Mouse (Mus musculus): ENCODE data around the gene Kdm8. TPM values are rescaled to one million over a fixed set of nuclear protein-coding genes. Genes with fewer than 3 reads are reported as not detected.

Gene Kdm8
- polyA plus RNA-seq, 1 experiment from 2014 or later: 9.0 TPM

DNA sequence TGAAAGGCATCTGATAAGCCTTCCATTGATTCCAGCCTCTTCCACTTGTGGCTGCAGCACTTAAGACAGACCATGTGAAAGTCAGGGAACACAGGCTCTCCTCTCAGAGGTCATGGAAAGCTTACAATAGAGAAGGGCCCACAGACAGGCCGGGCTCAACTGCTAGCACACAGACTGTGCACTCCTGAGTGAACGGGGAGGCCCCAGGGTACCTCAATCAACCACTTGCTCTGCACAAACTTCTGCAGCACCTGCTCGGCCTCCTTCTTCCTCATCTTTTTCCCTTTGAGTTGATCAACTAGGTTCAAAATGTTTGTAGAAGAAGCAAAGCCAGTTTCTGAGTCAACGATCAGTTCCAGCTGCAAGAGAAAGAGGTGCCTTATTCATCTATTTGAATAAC, 26.4 kb downstream of the Kdm8 start:
- no peak overlapping the region for H3K4me3 ChIP-seq (replicated peaks)
- no peaks in the 10 kb centered on the region for H3K27me3 ChIP-seq (replicated peaks)
- no peak for ATAC-seq
- peaks cover 13% of the 10 kb centered on the region for H3K4me1 ChIP-seq (replicated peaks)
- 93% methylated on average over 4 of the region's 4 CpGs for WGBS
- H3K27ac ChIP-seq: no peak overlapping the region
- H3K4me2 ChIP-seq (replicated peaks): no peak overlapping the region
- no peaks in the 10 kb centered on the region for H3K9me3 ChIP-seq
- H3K9ac ChIP-seq: no peak overlapping the region
- peaks cover 18% of the 10 kb centered on the region for H3K36me3 ChIP-seq

DNA sequence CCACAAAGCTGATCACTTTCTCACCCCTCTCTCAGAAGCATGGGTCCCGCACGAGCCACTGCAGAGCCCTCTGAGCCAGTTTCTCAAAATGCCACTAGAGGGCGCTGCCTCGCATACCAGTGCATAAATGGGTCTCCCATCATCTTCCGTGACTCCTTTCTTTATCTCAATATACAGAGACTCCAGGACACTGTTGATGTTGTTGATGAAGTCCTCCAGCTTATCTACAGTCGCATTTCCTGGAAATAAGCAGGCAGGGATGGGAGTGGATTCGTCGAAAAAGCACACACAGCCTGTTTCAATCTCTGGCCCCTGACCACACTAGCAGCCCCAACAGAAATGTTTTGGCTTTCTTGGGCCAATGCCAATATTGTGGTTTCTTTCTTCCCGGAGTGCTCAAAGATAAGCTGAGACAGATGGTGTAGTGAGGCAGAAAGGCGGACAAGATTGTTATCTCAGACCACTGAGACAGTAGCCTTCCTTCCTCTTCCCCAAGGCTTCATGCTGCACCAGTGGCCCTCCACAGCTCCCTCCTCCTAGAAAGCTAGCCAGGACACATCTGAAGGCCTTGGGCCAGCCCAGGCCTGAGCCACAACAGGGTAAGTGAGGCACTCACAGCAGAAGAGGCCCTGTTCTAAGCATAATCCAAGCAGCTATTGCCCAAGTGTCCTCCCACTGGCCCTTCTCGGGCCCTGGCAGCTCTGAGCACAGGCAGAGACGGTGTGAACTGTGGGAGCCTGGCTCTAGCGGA, 27.7 kb downstream of the Kdm8 start:
- Histone ChIP-seq H3K4me3 (replicated peaks) (no peak overlapping the region), H3K27me3 (replicated peaks) (no peaks in the 10 kb centered on the region), H3K9me3 (no peaks in the 10 kb centered on the region), H3K4me2 (replicated peaks) (peak overlapping the region; percentile 18; the same call in 1 of the 2 replicates), H3K36me3 (peaks cover 9% of the 10 kb centered on the region), H3K4me1 (replicated peaks) (peaks cover 18% of the 10 kb centered on the region), H3K27ac (peak overlapping the region; percentile 86), H3K9ac (peak overlapping the region; percentile 26; the same call in 1 of the 2 replicates)
- 26% methylated on average over 13 of the region's 13 CpGs for WGBS
- ATAC-seq: peak; percentile 77

DNA sequence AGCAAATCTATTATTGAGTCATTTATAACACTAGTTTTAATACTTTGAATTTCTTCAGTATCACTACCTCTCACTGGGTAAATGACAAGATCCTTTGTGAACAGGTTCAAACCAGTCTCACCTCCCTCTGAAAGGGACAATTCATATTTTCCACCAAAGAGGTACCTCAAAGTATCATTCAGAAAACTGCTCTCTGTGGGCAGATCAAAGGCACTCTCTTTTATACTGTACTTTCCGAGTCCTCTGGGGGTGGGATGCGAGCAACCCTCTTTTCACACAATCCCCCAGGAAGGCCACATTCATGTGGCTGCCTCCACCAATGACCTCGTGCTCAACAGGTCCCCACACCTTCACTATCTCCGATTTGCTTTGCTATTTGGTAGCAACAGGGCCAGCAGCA, 30.1 kb downstream of the Kdm8 start:
- Histone ChIP-seq H3K36me3 (peaks cover 2% of the 10 kb centered on the region; the same call in 1 of the 2 replicates), H3K4me1 (replicated peaks) (peaks cover 18% of the 10 kb centered on the region), H3K9me3 (no peaks in the 10 kb centered on the region), H3K4me2 (replicated peaks) (no peak overlapping the region), H3K9ac (no peak overlapping the region), H3K27me3 (replicated peaks) (no peaks in the 10 kb centered on the region), H3K4me3 (replicated peaks) (no peak overlapping the region), H3K27ac (no peak overlapping the region)
- 79% methylated on average over 4 of the region's 4 CpGs for WGBS
- no peak for ATAC-seq

DNA sequence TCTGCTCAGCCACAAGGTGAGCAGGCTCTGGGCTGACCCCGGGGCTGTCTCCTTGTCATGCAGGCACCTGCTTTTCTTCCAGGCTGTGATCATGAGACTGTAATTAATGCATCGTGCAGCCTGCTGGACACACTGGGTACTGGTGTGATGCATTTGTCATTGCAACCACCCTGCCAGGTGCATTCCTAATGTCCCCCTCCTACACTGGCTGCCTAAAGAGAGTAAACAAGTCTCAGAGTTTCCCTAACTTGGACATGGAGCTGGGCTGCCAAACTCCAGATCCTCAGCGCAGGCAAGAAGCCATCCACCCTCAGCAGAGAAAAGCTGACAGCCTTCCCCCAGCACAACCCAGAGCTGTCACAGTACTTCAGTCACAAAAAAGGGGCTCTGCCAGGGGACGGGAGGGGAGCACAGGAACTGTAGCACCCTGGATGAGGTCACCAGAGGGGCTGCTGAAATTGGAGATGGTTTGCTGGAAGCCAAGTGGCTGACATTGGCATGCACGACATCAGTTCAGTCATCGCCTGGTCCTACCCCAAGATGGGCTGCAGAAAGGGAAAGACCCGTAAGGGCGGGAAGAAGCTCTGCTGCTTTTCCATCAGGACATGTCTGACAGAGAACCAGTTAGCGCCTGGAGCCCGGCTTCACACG, 31.2 kb downstream of the Kdm8 start:
- Histone ChIP-seq H3K4me1 (replicated peaks) (peaks cover 18% of the 10 kb centered on the region), H3K9ac (no peak overlapping the region), H3K4me3 (replicated peaks) (no peak overlapping the region), H3K27ac (peak overlapping the region; percentile 66), H3K4me2 (replicated peaks) (no peak overlapping the region), H3K9me3 (no peaks in the 10 kb centered on the region), H3K27me3 (replicated peaks) (no peaks in the 10 kb centered on the region), H3K36me3 (no peaks in the 10 kb centered on the region)
- WGBS: 60% methylated on average over 11 of the region's 11 CpGs
- ATAC-seq: 0 out of 2 replicates have a peak, but pooled peaks have one; percentile 5

DNA sequence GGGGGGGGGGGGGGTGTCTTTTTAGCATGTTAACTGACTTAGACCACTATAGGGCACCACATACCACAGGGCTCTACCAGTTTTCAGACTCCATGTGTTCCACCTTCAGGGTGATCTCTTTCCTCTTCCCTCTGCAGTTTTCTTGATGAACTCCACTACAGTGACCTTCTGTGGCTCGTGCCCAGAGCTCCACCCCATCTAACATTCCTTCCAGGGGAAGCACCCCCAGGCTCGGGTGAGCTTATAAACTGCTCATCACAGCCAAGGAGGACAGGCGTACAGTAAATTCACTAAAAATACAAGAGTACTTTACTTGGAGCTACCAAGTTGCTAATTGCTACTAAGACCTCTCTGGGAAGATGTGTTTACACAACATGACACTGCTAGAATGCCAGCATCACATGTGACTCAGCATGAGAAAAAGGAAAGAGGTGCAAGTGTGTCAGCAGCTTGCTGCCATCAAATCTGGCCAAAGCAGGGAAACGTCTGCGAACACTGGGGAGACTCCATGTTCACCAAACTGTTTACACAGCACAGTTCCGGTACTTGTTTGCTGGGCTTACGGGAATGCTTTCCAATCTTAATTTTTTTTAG, 34.0 kb downstream of the Kdm8 start:
- WGBS: 57% methylated on average over 7 of the region's 7 CpGs
- no peaks in the 10 kb centered on the region for H3K27me3 ChIP-seq (replicated peaks)
- no peaks in the 10 kb centered on the region for H3K9me3 ChIP-seq
- H3K36me3 ChIP-seq: peaks cover 5% of the 10 kb centered on the region; the same call in 1 of the 2 replicates
- no peak overlapping the region for H3K4me3 ChIP-seq (replicated peaks)
- no peak overlapping the region for H3K27ac ChIP-seq
- no peak overlapping the region for H3K4me2 ChIP-seq (replicated peaks)
- ATAC-seq: peak; percentile 23; the same call in 1 of the 2 replicates
- H3K9ac ChIP-seq: no peak overlapping the region
- H3K4me1 ChIP-seq (replicated peaks): peaks cover 7% of the 10 kb centered on the region

DNA sequence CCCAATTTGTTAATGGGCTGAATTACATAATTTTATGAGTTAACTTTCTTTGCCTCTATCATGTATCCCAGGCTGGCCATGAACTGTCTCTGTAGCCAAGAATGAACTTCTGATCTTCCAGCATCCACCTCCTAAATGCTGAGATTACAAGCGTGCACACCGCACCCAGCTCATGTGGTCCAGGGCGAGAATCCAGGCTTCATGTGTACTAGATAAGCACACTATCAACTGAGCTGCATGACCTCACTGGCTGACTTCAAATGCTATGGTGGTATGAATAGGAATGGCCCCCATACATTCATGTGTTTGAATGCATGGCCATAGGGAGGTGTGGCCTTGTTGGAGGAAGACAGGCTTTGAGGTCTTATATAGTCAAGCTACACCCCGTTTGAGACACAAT, 36.0 kb downstream of the Kdm8 start:
- H3K27me3 ChIP-seq (replicated peaks): no peaks in the 10 kb centered on the region
- no peak overlapping the region for H3K9ac ChIP-seq
- peaks cover 12% of the 10 kb centered on the region for H3K36me3 ChIP-seq
- H3K9me3 ChIP-seq: no peaks in the 10 kb centered on the region
- no peak for ATAC-seq
- peaks cover 7% of the 10 kb centered on the region for H3K4me1 ChIP-seq (replicated peaks)
- H3K4me2 ChIP-seq (replicated peaks): no peak overlapping the region
- no peak overlapping the region for H3K27ac ChIP-seq
- no peak overlapping the region for H3K4me3 ChIP-seq (replicated peaks)
- WGBS: 92% methylated on average over 4 of the region's 4 CpGs

DNA sequence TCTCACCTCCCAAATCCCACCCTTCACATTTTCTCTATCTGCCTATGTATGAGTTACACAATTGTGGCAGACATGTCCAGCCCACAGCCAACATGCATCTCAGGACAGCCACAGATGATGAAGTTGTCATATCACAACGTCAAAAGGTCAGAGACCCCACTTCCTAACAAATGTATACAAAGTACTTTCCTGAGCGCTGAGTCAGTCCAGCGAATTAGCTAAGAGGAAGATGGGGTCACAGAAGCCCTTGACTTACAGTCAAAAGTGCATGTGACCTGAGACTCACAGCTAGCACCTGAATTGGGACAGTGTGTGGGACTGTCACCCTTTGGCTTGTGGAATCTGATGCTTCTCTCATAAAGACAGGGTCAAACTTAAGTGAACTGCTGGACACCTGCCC, 37.9 kb downstream of the Kdm8 start:
- H3K9ac ChIP-seq: no peak overlapping the region
- ATAC-seq: no peak
- no peak overlapping the region for H3K4me3 ChIP-seq (replicated peaks)
- 58% methylated on average over 3 of the region's 3 CpGs for WGBS
- no peak overlapping the region for H3K27ac ChIP-seq
- H3K4me1 ChIP-seq (replicated peaks): peaks cover 2% of the 10 kb centered on the region; the same call in 1 of the 2 replicates
- H3K9me3 ChIP-seq: no peaks in the 10 kb centered on the region
- H3K4me2 ChIP-seq (replicated peaks): no peak overlapping the region
- peaks cover 12% of the 10 kb centered on the region for H3K36me3 ChIP-seq
- no peaks in the 10 kb centered on the region for H3K27me3 ChIP-seq (replicated peaks)

DNA sequence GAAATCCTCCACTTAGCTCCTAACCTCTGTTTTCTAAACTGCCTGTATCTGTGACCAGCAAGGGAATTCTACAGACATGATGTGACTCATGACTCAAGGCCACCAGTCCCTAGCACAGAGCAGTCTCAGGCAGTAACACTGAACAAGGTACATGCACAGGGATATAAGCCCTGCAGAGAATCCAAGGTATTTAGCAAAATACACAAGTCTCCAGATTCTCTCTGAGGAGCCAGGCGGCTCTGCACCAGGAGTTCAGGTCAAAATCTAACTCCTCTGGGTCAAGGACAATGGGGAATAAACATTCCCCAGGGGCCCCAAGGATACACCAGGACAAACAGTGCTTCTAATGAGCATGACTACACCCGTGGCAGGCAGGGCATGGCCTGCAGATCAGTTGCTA, 38.4 kb downstream of the Kdm8 start:
- no peak overlapping the region for H3K9ac ChIP-seq
- ATAC-seq: no peak
- 52% methylated on average over 2 of the region's 2 CpGs for WGBS

DNA sequence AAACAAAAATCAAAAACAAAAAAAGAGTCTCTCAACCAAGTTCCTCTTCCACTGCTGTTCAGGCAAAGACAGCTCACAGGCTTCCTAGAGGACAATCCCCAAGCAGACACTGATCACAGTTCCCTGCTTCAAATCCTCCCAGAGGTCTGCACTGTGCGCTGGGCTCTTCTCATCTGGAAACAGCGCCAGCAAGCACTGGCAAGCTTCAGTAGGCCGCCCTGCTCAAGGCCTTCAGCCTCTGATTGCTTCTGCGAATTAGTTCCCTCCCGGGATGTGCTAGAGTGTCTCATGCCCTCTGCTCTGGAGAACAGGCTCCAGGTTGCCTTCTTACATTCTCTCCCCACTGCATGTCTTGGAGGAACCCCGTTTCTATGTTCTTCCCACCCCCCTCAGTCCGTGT, 40.3 kb downstream of the Kdm8 start:
- no peak overlapping the region for H3K9ac ChIP-seq
- H3K27me3 ChIP-seq (replicated peaks): no peaks in the 10 kb centered on the region
- H3K36me3 ChIP-seq: peaks cover 12% of the 10 kb centered on the region
- H3K9me3 ChIP-seq: no peaks in the 10 kb centered on the region
- no peak for ATAC-seq
- H3K4me2 ChIP-seq (replicated peaks): no peak overlapping the region
- H3K27ac ChIP-seq: no peak overlapping the region
- H3K4me3 ChIP-seq (replicated peaks): no peak overlapping the region
- 90% methylated on average over 7 of the region's 7 CpGs for WGBS
- peaks cover 5% of the 10 kb centered on the region; the same call in 1 of the 2 replicates for H3K4me1 ChIP-seq (replicated peaks)

More for the DNA sequence above, 38.4 kb downstream of the Kdm8 start:
- Histone ChIP-seq H3K9me3 (no peaks in the 10 kb centered on the region), H3K4me3 (replicated peaks) (no peak overlapping the region), H3K27ac (no peak overlapping the region), H3K4me1 (replicated peaks) (peaks cover 2% of the 10 kb centered on the region; the same call in 1 of the 2 replicates), H3K4me2 (replicated peaks) (no peak overlapping the region), H3K27me3 (replicated peaks) (no peaks in the 10 kb centered on the region), H3K36me3 (peaks cover 12% of the 10 kb centered on the region)

DNA sequence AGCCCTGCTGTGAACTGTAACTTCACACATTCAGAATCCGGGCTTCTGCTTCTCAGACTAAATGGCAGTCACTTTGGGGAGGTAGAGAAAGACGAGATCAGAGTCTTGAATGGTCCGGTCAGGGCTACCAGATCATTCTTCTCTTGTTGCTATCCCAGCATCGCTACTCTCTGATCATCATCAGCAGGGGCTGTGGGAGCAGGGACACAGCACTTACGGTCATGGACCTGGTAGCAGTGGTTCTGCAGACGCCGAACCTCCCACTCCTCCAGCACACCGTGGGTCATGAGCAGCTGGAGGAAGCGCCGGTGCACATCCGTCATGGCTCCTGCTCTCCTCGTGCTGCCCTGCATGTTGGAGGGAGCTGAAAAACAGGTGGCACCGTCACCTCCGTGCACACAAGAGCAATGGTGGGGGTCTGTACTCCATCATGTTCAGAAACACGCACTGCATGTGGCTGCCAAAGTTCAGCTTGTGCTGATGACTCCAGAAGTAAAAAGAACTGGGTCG, 41.7 kb downstream of the Kdm8 start:
- Histone ChIP-seq H3K27me3 (replicated peaks) (no peaks in the 10 kb centered on the region), H3K9me3 (no peaks in the 10 kb centered on the region), H3K4me3 (replicated peaks) (no peak overlapping the region), H3K4me2 (replicated peaks) (no peak overlapping the region), H3K36me3 (peaks cover 12% of the 10 kb centered on the region), H3K27ac (no peak overlapping the region), H3K4me1 (replicated peaks) (peaks cover 12% of the 10 kb centered on the region), H3K9ac (no peak overlapping the region)
- no peak for ATAC-seq
- WGBS: 89% methylated on average over 16 of the region's 16 CpGs

DNA sequence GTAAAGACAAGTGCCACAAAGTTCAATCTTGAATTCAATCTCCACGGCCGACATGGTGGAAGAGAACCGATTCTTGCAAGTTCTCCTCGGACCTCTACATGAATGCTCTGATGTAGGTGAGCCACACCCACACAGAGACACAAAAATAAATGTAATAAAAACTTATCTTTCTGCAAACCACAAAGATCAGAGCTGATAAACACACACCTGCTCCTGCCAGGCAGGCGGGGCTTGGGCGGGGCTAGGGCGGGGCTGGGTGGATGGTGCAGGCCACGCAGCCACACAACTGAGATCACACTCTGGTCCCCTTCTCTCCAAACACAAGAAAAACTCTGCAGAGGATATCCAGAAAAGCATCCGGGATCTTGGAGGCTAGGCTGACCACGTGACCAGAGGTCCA, 42.6 kb downstream of the Kdm8 start:
- WGBS: 73% methylated on average over 10 of the region's 10 CpGs
- Histone ChIP-seq H3K27me3 (replicated peaks) (no peaks in the 10 kb centered on the region), H3K4me3 (replicated peaks) (no peak overlapping the region), H3K27ac (no peak overlapping the region), H3K36me3 (peaks cover 12% of the 10 kb centered on the region), H3K9me3 (no peaks in the 10 kb centered on the region), H3K4me2 (replicated peaks) (no peak overlapping the region), H3K4me1 (replicated peaks) (peaks cover 14% of the 10 kb centered on the region), H3K9ac (no peak overlapping the region)
- peak; percentile 33 for ATAC-seq

DNA sequence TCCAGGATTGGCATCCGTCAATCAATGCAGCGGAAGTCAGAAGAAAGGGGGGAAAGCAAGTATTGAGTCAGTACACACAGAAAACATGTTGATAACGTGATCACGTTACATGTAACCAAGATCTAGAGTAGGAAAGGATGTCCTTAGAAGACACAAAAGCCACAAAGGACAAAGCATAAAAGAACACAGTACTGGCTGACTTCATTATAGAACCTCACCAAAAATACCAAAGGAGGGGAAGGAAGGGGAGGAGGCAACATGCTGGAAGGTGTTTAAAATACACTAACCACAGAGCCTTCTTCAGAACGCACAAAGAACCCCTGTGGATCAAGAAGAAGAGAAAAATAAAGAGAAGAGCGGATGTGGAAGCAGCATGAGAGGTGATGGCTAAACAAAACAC, 44.2 kb downstream of the Kdm8 start:
- Histone ChIP-seq H3K9ac (no peak overlapping the region), H3K4me1 (replicated peaks) (peaks cover 14% of the 10 kb centered on the region), H3K36me3 (peaks cover 5% of the 10 kb centered on the region; the same call in 1 of the 2 replicates), H3K27me3 (replicated peaks) (no peaks in the 10 kb centered on the region), H3K4me3 (replicated peaks) (no peak overlapping the region), H3K9me3 (no peaks in the 10 kb centered on the region), H3K27ac (no peak overlapping the region), H3K4me2 (replicated peaks) (no peak overlapping the region)
- no peak for ATAC-seq
- 90% methylated on average over 6 of the region's 6 CpGs for WGBS

All from intestine, embryonic 15.5 days (tissue).